Comparison of ENCODE assay signal across 20 mouse cellular contexts in the genomic region with DNA sequence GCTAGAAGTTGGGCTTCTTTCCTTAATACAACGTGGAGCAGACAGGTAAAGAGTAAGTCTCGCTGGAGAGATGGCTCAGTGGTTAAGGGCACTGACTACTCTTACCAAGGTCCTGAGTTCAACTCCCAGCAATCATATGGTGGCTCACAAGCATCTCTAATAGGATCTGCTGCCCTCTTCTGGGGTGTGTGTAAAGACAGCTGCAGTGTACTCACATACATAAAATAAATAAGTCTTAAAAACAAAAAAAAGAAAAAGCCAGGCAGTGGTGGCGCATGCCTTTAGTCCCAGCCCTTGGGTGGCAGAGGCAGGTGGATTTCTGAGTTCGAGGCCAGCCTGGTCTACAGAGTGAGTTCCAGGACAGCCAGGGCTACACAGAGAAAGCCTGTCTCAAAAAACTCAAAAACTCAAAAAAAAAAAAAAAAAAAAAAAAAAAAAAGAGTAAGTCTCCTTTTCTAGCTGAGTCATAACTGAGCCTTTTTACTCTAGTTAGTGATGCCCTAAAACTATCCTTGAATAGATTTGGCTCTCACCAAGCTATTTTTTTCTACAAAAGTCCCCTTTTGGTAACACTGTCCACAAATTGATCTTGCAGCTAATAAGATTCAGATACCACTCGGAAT.
DNase-seq lines count a peak whose midpoint lies in the region; ATAC-seq and TF ChIP-seq lines count a peak whose summit lies in the region.
"Had no signal": no experiment of that assay in that cellular context is flagged by ENCODE, and none has a peak within 500 bp of the region (broad histone marks: within the 10 kb centered on the region; RNA-seq: fewer than 3 reads in every experiment).

No protein-coding gene starts in this region.

- H3K27me3 ChIP-seq in heart, adult 2 months (ENCODE audit: control insufficient read depth, insufficient read depth, low read length), result no peaks in the 10 kb centered on the region
- H3K27me3 ChIP-seq: embryonic facial prominence, embryonic 12.5 days; hindbrain, embryonic 13.5 days; limb, embryonic 12.5 days had no signal

- intact Hi-C loops in heart, adult 2 months (cut with DNase I), result no loop called here
- intact Hi-C loops in left cerebral cortex, postnatal 10 days (cut with DNase I), result no loop called here

- H3K9ac ChIP-seq in heart, adult 2 months (ENCODE audit: low read depth, low read length), result no peak overlapping the region
- H3K9ac ChIP-seq: embryonic facial prominence, embryonic 12.5 days; forebrain, postnatal 0 days; hindbrain, embryonic 13.5 days; limb, embryonic 12.5 days had no signal

- H3K79me2 ChIP-seq in heart, adult 2 months (replicated peaks; ENCODE audit: control insufficient read depth, insufficient read depth, low read length), result no peaks in the 10 kb centered on the region

- TF ChIP-seq POLR2A in heart, adult 2 months (IDR thresholded peaks at IDR 0.05; ENCODE audit: insufficient read depth, low read depth, low read length), result no peak

- peak; percentile 15; the same call in 1 of the 2 replicates for TF ChIP-seq CTCF in heart, adult 2 months (IDR thresholded peaks at IDR 0.05)

- 76% methylated on average over 5 of the region's 5 CpGs for WGBS in heart, adult 2 months

- TF ChIP-seq EP300 in heart, adult 2 months (IDR thresholded peaks at IDR 0.05; ENCODE audit: insufficient read depth, low read depth, low read length), result no peak

- no peak overlapping the region for H3K4me3 ChIP-seq in heart, adult 2 months
- H3K4me3 ChIP-seq: embryonic facial prominence, embryonic 12.5 days; hindbrain, embryonic 13.5 days; limb, embryonic 12.5 days had no signal

- H3K4me1 ChIP-seq in heart, adult 2 months (ENCODE audit: control insufficient read depth, insufficient read depth, low read length), result no peaks in the 10 kb centered on the region
- H3K4me1 ChIP-seq: embryonic facial prominence, embryonic 12.5 days; hindbrain, embryonic 13.5 days; limb, embryonic 12.5 days had no signal

- no peaks in the 10 kb centered on the region for H3K36me3 ChIP-seq in heart, adult 2 months (ENCODE audit: control insufficient read depth, insufficient read depth, low read length)
- H3K36me3 ChIP-seq: embryonic facial prominence, embryonic 12.5 days; hindbrain, embryonic 13.5 days; limb, embryonic 12.5 days had no signal

- ATAC-seq in inflammation-experienced regulatory T-cells, adult 6 months, result peak; percentile 55
- ATAC-seq: forebrain, postnatal 0 days had no signal

- no peak for DNase-seq in heart, adult 2 months
- no peak for DNase-seq in heart, adult 18-20 months
- peak; percentile 26 for DNase-seq in thymus, postnatal 0 days (ENCODE audit: low spot score)
- no peak for DNase-seq in thymus, postnatal 36 days
- DNase-seq in gastrocnemius, postnatal 10 days, result no peak
- DNase-seq in left cerebral cortex, postnatal 10 days (ENCODE audit: extremely low spot score in 1 of 2, low spot score in 2 of 2), result no peak
- no peak for DNase-seq in right cerebral cortex, postnatal 14 days
- DNase-seq: adrenal gland, postnatal 10 days; cerebellum, adult 18-20 months; forebrain, postnatal 0 days; heart, postnatal 14 days; kidney, adult 11 months; kidney, postnatal 10 days; layer of hippocampus, adult 9-11 months; lung, postnatal 36 days; thymus, postnatal 25 days had no signal

- no peak overlapping the region for H3K27ac ChIP-seq in heart, adult 2 months
- H3K27ac ChIP-seq: embryonic facial prominence, embryonic 12.5 days; hindbrain, embryonic 13.5 days; limb, embryonic 12.5 days had no signal
